Mouse (Mus musculus) retina, embryonic 14.5 days (tissue): ENCODE measurements at regions not wholly inside any gene's neighbourhood (a gene's known extent, or its start where the extent isn't known, plus 50 kb on each side); places are given as distances from the start of the nearest gene placed in this dataset.

Source experiments
- DNase-seq: peaks from one replicate; pipeline ENCODE4 v3.0.0-alpha.2; 2015; ENCODE audit warnings: low spot score

GRCm38 (mm10) chr19:30289721-30290120, 57.0 kb downstream of the Mbl2 start:
- DNase-seq: no peak

GRCm38 (mm10) chr19:30295263-30295704, 62.5 kb downstream of the Mbl2 start:
- DNase-seq: peak; percentile 83

- no peak for DNase-seq
Observed at GRCm38 (mm10) chr19:30296024-30296423, 63.3 kb downstream of the Mbl2 start.

- DNase-seq: no peak
Observed at GRCm38 (mm10) chr19:30299536-30299935, 66.8 kb downstream of the Mbl2 start.

GRCm38 (mm10) chr19:30302281-30302680, 69.5 kb downstream of the Mbl2 start:
- DNase-seq: peak; percentile 38

GRCm38 (mm10) chr19:30306379-30306778, 73.6 kb downstream of the Mbl2 start:
- DNase-seq: no peak

- no peak for DNase-seq
Observed at GRCm38 (mm10) chr19:30306919-30307318, 74.2 kb downstream of the Mbl2 start.

GRCm38 (mm10) chr19:30317314-30317713, 84.6 kb downstream of the Mbl2 start:
- no peak for DNase-seq

- DNase-seq: no peak
Observed at GRCm38 (mm10) chr19:30327693-30328092, 95.0 kb downstream of the Mbl2 start.

- DNase-seq: no peak
Observed at GRCm38 (mm10) chr19:30328886-30329285, 96.1 kb downstream of the Mbl2 start.

GRCm38 (mm10) chr19:30330792-30331191, 98.0 kb downstream of the Mbl2 start:
- no peak for DNase-seq

- DNase-seq: no peak
Observed at GRCm38 (mm10) chr19:30331850-30332249, 99.1 kb downstream of the Mbl2 start.

GRCm38 (mm10) chr19:30344401-30344800, 111.7 kb downstream of the Mbl2 start:
- DNase-seq: no peak

GRCm38 (mm10) chr19:30348924-30349323, 116.2 kb downstream of the Mbl2 start:
- no peak for DNase-seq

- peak; percentile 51 for DNase-seq
Observed at GRCm38 (mm10) chr19:30354981-30355380, 122.2 kb downstream of the Mbl2 start.

GRCm38 (mm10) chr19:30358961-30359360, 126.2 kb downstream of the Mbl2 start:
- DNase-seq: peak; percentile 61

GRCm38 (mm10) chr19:30371901-30372300, 139.2 kb downstream of the Mbl2 start:
- DNase-seq: no peak

- no peak for DNase-seq
Observed at GRCm38 (mm10) chr19:30379767-30380166, 147.0 kb downstream of the Mbl2 start.

GRCm38 (mm10) chr19:30380515-30381206, 147.9 kb downstream of the Mbl2 start:
- DNase-seq: no peak

- DNase-seq: no peak
Observed at GRCm38 (mm10) chr19:30393791-30394190, 155.7 kb downstream of the Dkk1 start.

GRCm38 (mm10) chr19:30406943-30407342, 142.5 kb downstream of the Dkk1 start:
- no peak for DNase-seq

GRCm38 (mm10) chr19:30419556-30420280, 129.7 kb downstream of the Dkk1 start:
- DNase-seq: peak; percentile 75

- no peak for DNase-seq
Observed at GRCm38 (mm10) chr19:30425627-30426026, 123.8 kb downstream of the Dkk1 start.
